Mouse (Mus musculus) spleen, adult 18-20 months (tissue): Measurements from ENCODE around the gene Nr2c2ap.

ENCODE experiments used
- DNase-seq, 2 experiments: peaks; one replicate each; pipeline ENCODE4 v3.0.0; 2022; ENCODE audit warnings: mixed read lengths in 2 of 2

Gene Nr2c2ap

GRCm38 (mm10) chr8:70131166-70131883, at the start of gene Nr2c2ap:
Gene Nr2c2ap (plus strand): TSS chr8:70131333.
- peak; percentile 72 to 85 for DNase-seq

GRCm38 (mm10) chr8:70081976-70082375, 49.2 kb upstream of the Nr2c2ap start:
- no peak for DNase-seq

DNA sequence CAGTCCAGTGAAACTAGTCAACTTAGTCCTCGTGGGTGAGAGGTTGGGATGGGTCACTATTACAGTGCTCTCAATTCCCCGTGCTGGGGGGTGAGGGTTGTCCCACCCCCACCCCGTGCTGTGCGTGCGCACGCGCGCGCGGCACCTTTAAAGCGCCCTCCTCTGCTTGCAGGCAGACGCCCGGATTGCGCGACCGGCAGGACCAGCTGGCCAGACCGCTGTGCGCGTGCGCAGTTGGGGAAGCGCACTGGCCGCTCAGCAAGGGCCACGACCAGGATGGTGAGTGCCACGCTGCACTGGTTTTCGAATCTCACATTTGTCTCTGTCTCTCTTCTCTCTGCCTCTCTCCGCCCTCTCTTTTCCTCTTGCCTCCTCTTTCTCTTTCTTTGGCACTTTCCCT, 47.8 kb upstream of the Nr2c2ap start, which contains the start of gene Hapln4:
Hapln4 (plus strand) TSS at position 173 of the 400 bp plus-strand sequence.
- no peak for DNase-seq

DNA sequence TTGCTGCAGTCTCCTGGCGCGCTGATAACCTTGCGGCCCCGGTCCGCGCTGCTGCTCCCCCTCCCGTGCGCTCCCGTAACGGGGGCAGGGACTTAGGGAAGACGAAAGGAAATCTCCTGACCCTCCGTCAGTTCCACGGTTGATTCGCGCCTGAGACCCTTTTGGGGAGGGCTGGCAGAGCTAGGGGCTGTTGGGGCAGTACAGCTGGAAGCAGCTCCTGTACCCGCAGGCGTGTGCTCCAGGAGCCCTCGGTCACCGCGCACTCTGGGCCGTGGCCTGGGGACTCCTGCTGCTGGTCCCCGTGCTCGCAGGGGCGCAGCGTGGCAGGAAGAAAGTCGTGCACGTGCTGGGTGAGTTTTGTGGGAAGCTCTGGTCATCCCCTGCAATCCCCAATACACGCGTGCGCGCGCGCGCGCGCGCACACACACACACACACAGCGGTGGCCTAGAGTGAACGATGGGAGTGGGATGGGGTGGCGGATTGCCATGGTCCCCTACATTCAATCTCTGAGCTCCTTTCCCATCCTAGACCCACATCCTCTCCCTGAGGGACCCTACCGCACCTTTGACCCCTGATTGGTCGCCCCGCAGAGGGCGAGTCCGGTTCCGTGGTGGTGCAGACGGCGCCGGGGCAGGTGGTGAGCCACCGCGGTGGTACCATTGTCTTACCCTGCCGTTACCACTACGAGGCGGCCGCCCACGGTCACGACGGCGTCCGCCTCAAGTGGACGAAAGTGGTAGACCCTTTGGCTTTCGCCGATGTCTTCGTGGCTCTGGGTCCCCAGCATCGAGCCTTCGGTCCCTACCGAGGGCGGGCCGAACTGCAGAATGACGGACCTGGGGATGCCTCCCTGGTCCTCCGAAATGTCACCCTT, 46.7 kb upstream of the Nr2c2ap start:
- DNase-seq = no peak

GRCm38 (mm10) chr8:70086151-70086550, 45.0 kb upstream of the Nr2c2ap start:
- no peak for DNase-seq

DNA sequence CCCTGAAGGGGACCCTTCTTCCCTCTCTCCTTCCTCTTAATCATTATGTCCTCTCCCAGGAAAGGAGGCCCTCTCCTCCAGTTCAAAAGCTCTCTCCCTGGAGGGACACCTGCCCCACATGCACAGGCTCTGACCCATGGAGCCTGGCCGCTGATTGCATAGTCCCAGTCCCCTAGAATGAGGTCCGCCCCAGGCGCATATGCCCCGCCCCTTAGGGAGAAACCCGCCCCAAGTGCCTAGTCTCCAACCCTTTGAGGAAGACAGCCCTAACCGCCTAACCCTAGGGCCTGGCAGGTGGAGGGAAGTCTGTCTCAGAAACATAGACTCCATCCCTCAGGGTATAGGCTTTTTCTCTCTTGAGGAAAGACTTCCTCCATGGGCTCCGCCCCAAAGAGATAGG, 43.9 kb upstream of the Nr2c2ap start:
- no peak for DNase-seq

GRCm38 (mm10) chr8:70087836-70088650, 43.1 kb upstream of the Nr2c2ap start:
- peak in 1 of 2 experiments; percentile 33 for DNase-seq

DNA sequence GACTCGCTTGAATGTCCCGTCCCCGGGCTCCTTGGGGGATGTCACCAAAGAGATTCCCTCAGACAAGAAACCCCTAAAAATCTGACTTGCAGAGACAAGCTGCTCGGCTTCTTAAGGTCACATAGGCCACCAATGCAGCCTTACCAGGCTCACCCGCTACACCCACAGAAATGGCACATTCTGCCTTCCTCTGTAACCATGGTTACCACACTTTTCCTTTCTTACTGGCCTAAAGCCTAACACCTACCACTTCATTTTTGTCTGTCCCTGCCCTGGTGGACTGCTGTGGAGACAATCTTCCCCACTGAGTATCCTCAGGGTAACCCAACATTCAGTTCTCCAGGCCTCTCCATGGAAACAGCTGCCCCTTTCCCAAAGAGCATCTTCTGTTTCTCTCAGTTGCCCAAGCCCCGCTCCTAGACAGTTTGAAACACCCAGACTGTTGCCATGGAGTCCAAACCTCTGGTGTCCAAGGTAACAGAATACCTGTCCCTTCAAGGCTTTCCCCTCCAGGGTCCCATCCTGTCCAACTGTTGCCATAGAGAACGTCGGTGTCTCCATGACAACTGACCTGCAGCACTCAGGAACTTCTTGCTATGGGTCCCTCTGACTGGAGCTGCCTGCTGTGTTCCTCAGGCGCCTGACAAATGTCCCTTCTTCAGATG, 41.7 kb upstream of the Nr2c2ap start:
- DNase-seq = no peak

GRCm38 (mm10) chr8:70092786-70093185, 38.3 kb upstream of the Nr2c2ap start:
- DNase-seq = no peak

- no peak for DNase-seq
Observed at GRCm38 (mm10) chr8:70099276-70099675, 31.9 kb upstream of the Nr2c2ap start.

- DNase-seq = no peak
Observed at GRCm38 (mm10) chr8:70100241-70100640, 30.9 kb upstream of the Nr2c2ap start.

GRCm38 (mm10) chr8:70104506-70104905, 26.6 kb upstream of the Nr2c2ap start:
- peak; percentile 46 to 64 for DNase-seq

GRCm38 (mm10) chr8:70104922-70105321, 26.2 kb upstream of the Nr2c2ap start:
- DNase-seq = no peak

- DNase-seq = no peak
Observed at GRCm38 (mm10) chr8:70110451-70110850, 20.7 kb upstream of the Nr2c2ap start.

DNA sequence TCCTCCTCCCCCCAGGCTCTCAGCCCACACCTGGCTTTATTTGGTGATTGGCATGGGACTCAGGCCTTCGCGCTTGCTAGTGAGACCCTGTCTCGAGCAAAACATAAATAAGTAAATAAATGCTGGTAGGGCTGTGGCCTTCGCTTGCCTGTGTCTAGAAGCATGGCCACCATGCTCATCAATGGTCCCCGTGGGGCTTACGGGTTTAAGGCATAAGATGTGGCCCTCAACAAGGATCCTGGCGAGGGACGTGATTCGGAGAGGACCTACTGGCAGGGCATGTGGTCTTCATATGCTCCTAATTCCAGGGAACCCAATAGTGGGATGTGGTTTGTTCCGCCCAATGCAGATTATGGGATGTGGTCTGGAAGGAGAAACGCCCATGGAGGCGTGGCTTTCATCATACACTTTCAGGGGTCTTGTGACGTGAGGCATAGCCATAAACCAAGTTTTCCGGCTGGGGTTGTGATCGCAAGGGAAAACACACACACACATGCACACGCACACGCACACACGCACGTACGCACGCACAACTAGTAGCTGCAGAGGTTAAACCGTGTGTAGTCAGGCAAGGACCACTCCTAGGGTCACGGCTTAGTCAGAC, 19.8 kb upstream of the Nr2c2ap start:
- no peak for DNase-seq

GRCm38 (mm10) chr8:70112401-70113016, 18.6 kb upstream of the Nr2c2ap start:
- no peak for DNase-seq

- no peak for DNase-seq
Observed at GRCm38 (mm10) chr8:70114488-70114887, 16.6 kb upstream of the Nr2c2ap start.

GRCm38 (mm10) chr8:70114892-70115291, 16.2 kb upstream of the Nr2c2ap start:
- no peak for DNase-seq

GRCm38 (mm10) chr8:70117611-70118010, 13.5 kb upstream of the Nr2c2ap start:
- no peak for DNase-seq

GRCm38 (mm10) chr8:70118726-70119700, 12.1 kb upstream of the Nr2c2ap start:
- DNase-seq = no peak
